7 mouse cellular contexts compared by ENCODE assay signal in the genomic region with DNA sequence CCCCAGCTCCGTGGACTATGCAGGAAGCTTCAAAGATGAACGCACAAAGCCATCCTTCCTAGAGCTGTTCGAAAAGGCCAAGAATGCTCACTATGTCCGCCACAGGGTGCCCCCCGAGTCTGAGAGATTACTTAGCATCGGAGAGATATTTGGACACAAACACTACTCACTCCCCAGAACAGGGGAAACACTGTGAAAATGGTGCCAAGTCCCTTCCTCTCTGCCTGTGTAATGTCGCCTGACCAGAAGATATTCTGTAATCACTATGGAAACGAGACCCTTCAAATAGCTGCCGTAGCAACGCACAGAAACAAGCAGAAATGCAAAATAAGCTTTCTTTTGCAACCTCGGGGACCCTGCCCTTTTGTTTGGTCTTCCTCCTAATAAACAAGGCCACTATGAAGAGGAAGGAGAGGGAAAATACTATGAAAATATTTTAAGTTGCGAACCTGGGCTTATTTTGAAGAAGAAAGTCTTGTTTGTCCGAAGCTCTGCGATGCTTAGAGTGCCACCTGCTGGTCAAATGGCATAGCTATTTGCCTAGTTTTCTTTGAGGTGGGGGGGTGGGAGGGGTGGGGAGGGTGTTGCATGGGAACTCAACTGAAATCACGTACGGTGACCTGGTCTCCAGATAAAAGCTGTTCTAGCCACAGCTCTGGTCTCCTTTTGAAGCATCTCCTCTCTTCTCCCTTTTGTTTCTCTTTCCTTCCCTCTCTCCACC. TPM values are rescaled to one million over a fixed set of nuclear protein-coding genes. Genes with fewer than 3 reads are reported as not detected.
DNase-seq lines count a peak whose midpoint lies in the region; ATAC-seq and TF ChIP-seq lines count a peak whose summit lies in the region.

No protein-coding gene starts in this region.

- 30% methylated on average over 16 of the region's 16 CpGs for WGBS in heart, adult 2 months
- WGBS in kidney, embryonic 14.5 days = 53% methylated on average over 16 of the region's 16 CpGs
- WGBS in liver, postnatal 0 days (ENCODE audit: insufficient replicate concordance) = 46% methylated on average over 16 of the region's 16 CpGs

- H3K27me3 ChIP-seq in heart, adult 2 months (ENCODE audit: control insufficient read depth, insufficient read depth, low read length) = no peaks in the 10 kb centered on the region
- H3K27me3 ChIP-seq in kidney, embryonic 14.5 days (ENCODE audit: control insufficient read depth, insufficient read depth, low read length) = no peaks in the 10 kb centered on the region; the same call in 1 of the 2 replicates
- no peaks in the 10 kb centered on the region for H3K27me3 ChIP-seq in liver, postnatal 0 days (ENCODE audit: insufficient read depth, low read length)

- peak overlapping the region; percentile 30; the same call in 1 of the 2 replicates for H3K4me3 ChIP-seq in heart, adult 2 months
- no peak overlapping the region for H3K4me3 ChIP-seq in kidney, embryonic 14.5 days (ENCODE audit: low read length)
- H3K4me3 ChIP-seq in liver, postnatal 0 days (ENCODE audit: low read depth, low read length) = no peak overlapping the region; the same call in 1 of the 2 replicates

- intact Hi-C loops in heart, adult 2 months (cut with DNase I) = loop anchor here (1.0 to 2.0 kb wide), 3 partner anchors 203 to 401 kb away; no protein-coding TSS in a partner anchor

- no peaks in the 10 kb centered on the region for H3K79me2 ChIP-seq in heart, adult 2 months (replicated peaks; ENCODE audit: control insufficient read depth, insufficient read depth, low read length)

- no peaks in the 10 kb centered on the region for H3K36me3 ChIP-seq in heart, adult 2 months (ENCODE audit: control insufficient read depth, insufficient read depth, low read length)
- no peaks in the 10 kb centered on the region for H3K36me3 ChIP-seq in kidney, embryonic 14.5 days (ENCODE audit: control insufficient read depth, insufficient read depth, low read length)
- H3K36me3 ChIP-seq in liver, postnatal 0 days (replicated peaks; ENCODE audit: insufficient read depth, low read length) = no peaks in the 10 kb centered on the region

- TF ChIP-seq CTCF in heart, adult 2 months (IDR thresholded peaks at IDR 0.05) = peak; percentile 75
- peak; percentile 61 for TF ChIP-seq CTCF in liver, postnatal 0 days (IDR thresholded peaks at IDR 0.05; ENCODE audit: low read depth)

- no peaks in the 10 kb centered on the region for H3K9me3 ChIP-seq in kidney, embryonic 14.5 days (ENCODE audit: control insufficient read depth, low read length)
- no peaks in the 10 kb centered on the region for H3K9me3 ChIP-seq in liver, postnatal 0 days (ENCODE audit: low read length)

- no peaks in the 10 kb centered on the region for H3K4me1 ChIP-seq in heart, adult 2 months (ENCODE audit: control insufficient read depth, insufficient read depth, low read length)
- H3K4me1 ChIP-seq in kidney, embryonic 14.5 days (ENCODE audit: control insufficient read depth, insufficient read depth, low read length) = no peaks in the 10 kb centered on the region
- no peaks in the 10 kb centered on the region for H3K4me1 ChIP-seq in liver, postnatal 0 days (ENCODE audit: insufficient read depth)

- TF ChIP-seq EP300 in heart, adult 2 months (IDR thresholded peaks at IDR 0.05; ENCODE audit: insufficient read depth, low read depth, low read length) = no peak
- TF ChIP-seq EP300 in liver, postnatal 0 days (IDR thresholded peaks at IDR 0.05; ENCODE audit: low read depth) = no peak

- TF ChIP-seq POLR2A in heart, adult 2 months (IDR thresholded peaks at IDR 0.05; ENCODE audit: insufficient read depth, low read depth, low read length) = no peak

- DNase-seq in CD4-positive helper T cell, adult 2 months (ENCODE audit: low read depth, low spot score) = peak; percentile 47
- peak; percentile 67 for DNase-seq in Muller cell, postnatal 12 days (ENCODE audit: inconsistent ontology term)
- peak; percentile 63 to 72 for DNase-seq in cerebellum, postnatal 36 days
- peak in 1 of 2 experiments; percentile 39 for DNase-seq in heart, adult 2 months
- DNase-seq in liver, postnatal 0 days = peak; percentile 39
- DNase-seq in retina, adult 2 months (ENCODE audit: low read depth, low spot score) = peak; percentile 30

- H3K9ac ChIP-seq in heart, adult 2 months (ENCODE audit: low read depth, low read length) = peak overlapping the region; percentile 20; the same call in 1 of the 2 replicates
- H3K9ac ChIP-seq in kidney, embryonic 14.5 days (ENCODE audit: low read depth, low read length) = no peak overlapping the region
- H3K9ac ChIP-seq in liver, postnatal 0 days (replicated peaks) = no peak overlapping the region

- H3K27ac ChIP-seq in heart, adult 2 months = no peak overlapping the region
- H3K27ac ChIP-seq in kidney, embryonic 14.5 days (ENCODE audit: low read depth, low read length) = no peak overlapping the region
- H3K27ac ChIP-seq in liver, postnatal 0 days (ENCODE audit: low read depth) = no peak overlapping the region

- ATAC-seq in kidney, embryonic 14.5 days (ENCODE audit: low FRiP score, low TSS enrichment) = no peak
- ATAC-seq in liver, postnatal 0 days = no peak

- 0 out of 2 replicates have a peak overlapping the region, but pooled peaks have one; percentile 19 for H3K4me2 ChIP-seq in kidney, embryonic 14.5 days (replicated peaks; ENCODE audit: low read depth, low read length)
- H3K4me2 ChIP-seq in liver, postnatal 0 days (ENCODE audit: low read depth, low read length) = peak overlapping the region; percentile 22; the same call in 1 of the 2 replicates

RNA-seq across cellular contexts. Expression of a gene that starts 5.7 kb away (rescaled TPM):
- total RNA-seq in heart, adult 2 months (2021) = under 1 TPM in 1 of 2 experiments, not detected in 1; 0.29 TPM
- polyA plus RNA-seq in heart, adult 2 months (2012; rRNA removed) = 0.16 TPM in 1 of 2 replicates, not detected in the other
- polyA plus RNA-seq in kidney, embryonic 14.5 days (2014; fragmentation: Nextera tagmentation; extraction: Ambion mirVana) = 0.21 TPM in 1 of 2 replicates, not detected in the other
- polyA plus RNA-seq in liver, postnatal 0 days (2015; fragmentation: Nextera tagmentation; extraction: Ambion mirVana) = not detected in 2 replicates

RNA-seq across cellular contexts. Expression of a gene that starts 34.9 kb away (rescaled TPM):
- total RNA-seq in heart, adult 2 months (2021) = 10 to 100 TPM; 14.2 to 14.4 TPM
- 13.1 and 13.2 TPM in 2 replicates for polyA plus RNA-seq in heart, adult 2 months (2012; rRNA removed)
- 7.5 and 16.3 TPM in 2 replicates for polyA plus RNA-seq in kidney, embryonic 14.5 days (2014; fragmentation: Nextera tagmentation; extraction: Ambion mirVana)
- polyA plus RNA-seq in liver, postnatal 0 days (2015; fragmentation: Nextera tagmentation; extraction: Ambion mirVana) = 20.8 and 25.7 TPM in 2 replicates
